Mouse (Mus musculus): ENCODE results near the gene Mmel1.

DNA sequence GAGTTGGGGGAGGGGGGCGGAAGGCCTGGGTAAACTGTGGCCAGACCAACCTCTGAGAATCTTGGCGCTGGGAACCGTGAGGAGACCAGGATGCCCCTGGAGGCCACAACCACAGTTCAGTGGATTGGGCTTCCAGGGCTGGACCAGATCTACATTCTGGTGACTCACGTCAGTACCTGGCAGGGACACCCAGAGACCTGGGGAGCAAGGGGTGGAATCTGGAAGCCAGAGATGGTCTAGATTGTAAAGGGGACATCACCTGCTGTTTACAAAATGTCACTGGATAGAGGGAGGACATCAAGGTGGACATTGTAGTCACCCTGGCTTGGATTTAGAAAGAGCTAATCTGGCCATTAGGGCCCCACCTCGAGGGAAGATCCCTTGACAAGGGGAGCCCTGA, 26.2 kb downstream of the Mmel1 start:
- TF ChIP-seq CTCF (IDR thresholded peaks at IDR 0.05) (no peak), EP300 (IDR thresholded peaks at IDR 0.05; ENCODE audit: insufficient read depth, low read depth, low read length) (no peak)

Measured in heart, adult 2 months (tissue).